Mouse (Mus musculus) liver, embryonic 16.5 days (tissue): ENCODE measurements around the gene Rab23. TPM values are rescaled to one million over a fixed set of nuclear protein-coding genes. Genes with fewer than 3 reads are reported as not detected.

ENCODE experiments used
- ATAC-seq: fragments of 200-750 bp; cut with Nextera tagmentation; 2 replicates; pipeline ENCODE4 v1.8.0; 2017; ENCODE audit warnings: low read depth, mild to moderate bottlenecking, moderate number of reproducible peaks, moderate library complexity
- H3K27ac ChIP-seq: fragments of 300-500 bp; sonication (generic); 2 replicates; pipeline ENCODE4 v1.5.1; 2014; ENCODE audit warnings: mild to moderate bottlenecking, low read length
- H3K27me3 ChIP-seq: fragments of 300-500 bp; sonication (generic); 2 replicates; pipeline ENCODE4 v1.6.1; 2014; ENCODE audit warnings: low read depth, low read length, mixed read lengths; ENCODE audit not compliant: control insufficient read depth, insufficient read depth
- H3K36me3 ChIP-seq: fragments of 300-500 bp; sonication (generic); 2 replicates; pipeline ENCODE4 v1.6.1; 2014; ENCODE audit warnings: mild to moderate bottlenecking; ENCODE audit not compliant: control insufficient read depth, insufficient read depth
- H3K4me1 ChIP-seq: fragments of 300-500 bp; sonication (generic); 2 replicates; pipeline ENCODE4 v1.6.1; 2014; ENCODE audit warnings: low read depth, low read length, mixed read lengths; ENCODE audit not compliant: control insufficient read depth
- H3K4me2 ChIP-seq: fragments of 300-500 bp; sonication (generic); 2 replicates; pipeline ENCODE4 v1.6.1; 2014; ENCODE audit warnings: low read depth, low read length, mixed read lengths
- H3K4me3 ChIP-seq: fragments of 300-500 bp; sonication (generic); 2 replicates; pipeline ENCODE4 v1.5.1; 2014; ENCODE audit warnings: low read depth, mild to moderate bottlenecking, low read length
- H3K9ac ChIP-seq: fragments of 300-500 bp; sonication (generic); 2 replicates; pipeline ENCODE4 v1.6.1; 2014; ENCODE audit warnings: low read depth, low read length
- H3K9me3 ChIP-seq: fragments of 300-500 bp; sonication (generic); replicated peaks from 2 replicates; pipeline ENCODE4 v1.6.1; 2016; ENCODE audit warnings: low read length; ENCODE audit not compliant: control insufficient read depth
- WGBS: fragments of 180-500 bp; shearing (Covaris S2); extraction: QIAGEN DNeasy Blood & Tissue Kit; methylation state at CpG from one replicate; pipeline ENCODE4 v1.1.7; 2014; ENCODE audit not compliant: insufficient replicate concordance; 5-methylcytosine and 5-hydroxymethylcytosine counted together
- polyA plus RNA-seq: library from polyadenylated mRNA; unstranded; fragments of >200 nt; fragmentation: Nextera tagmentation; extraction: Ambion mirVana; gene quantifications from 2 replicates; pipeline ENCODE4 v1.2.1, GENCODE M21; 2015

Gene Rab23
- polyA plus RNA-seq, 1 experiment from 2014 or later: 4.3 TPM

DNA sequence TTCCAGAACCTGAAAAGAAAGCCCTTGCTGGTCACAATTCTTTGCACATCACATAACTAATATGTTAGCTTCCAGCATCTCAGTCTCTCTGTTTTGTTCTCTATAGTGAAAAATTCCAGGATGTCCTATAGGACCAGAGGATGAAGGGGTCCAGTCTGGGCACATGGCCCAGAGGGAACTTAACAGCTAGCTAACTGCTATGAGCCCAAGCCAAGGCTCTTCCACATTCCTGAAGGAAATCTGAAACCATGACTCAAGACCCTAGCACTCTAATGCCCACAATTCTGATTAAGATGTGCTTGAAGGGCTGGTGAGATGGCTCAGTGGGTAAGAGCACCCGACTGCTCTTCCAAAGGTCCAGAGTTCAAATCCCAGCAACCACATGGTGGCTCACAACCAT, 2.1 kb upstream of the Rab23 start:
- no peaks in the 10 kb centered on the region for H3K36me3 ChIP-seq
- peaks cover 6% of the 10 kb centered on the region for H3K4me1 ChIP-seq
- H3K27ac ChIP-seq: no peak overlapping the region
- H3K9ac ChIP-seq: no peak overlapping the region
- no peak for ATAC-seq
- WGBS: 81% methylated on average over 1 of the region's 1 CpGs
- no peaks in the 10 kb centered on the region for H3K9me3 ChIP-seq
- H3K4me3 ChIP-seq: no peak overlapping the region
- H3K4me2 ChIP-seq: no peak overlapping the region
- peaks cover 5% of the 10 kb centered on the region for H3K27me3 ChIP-seq

DNA sequence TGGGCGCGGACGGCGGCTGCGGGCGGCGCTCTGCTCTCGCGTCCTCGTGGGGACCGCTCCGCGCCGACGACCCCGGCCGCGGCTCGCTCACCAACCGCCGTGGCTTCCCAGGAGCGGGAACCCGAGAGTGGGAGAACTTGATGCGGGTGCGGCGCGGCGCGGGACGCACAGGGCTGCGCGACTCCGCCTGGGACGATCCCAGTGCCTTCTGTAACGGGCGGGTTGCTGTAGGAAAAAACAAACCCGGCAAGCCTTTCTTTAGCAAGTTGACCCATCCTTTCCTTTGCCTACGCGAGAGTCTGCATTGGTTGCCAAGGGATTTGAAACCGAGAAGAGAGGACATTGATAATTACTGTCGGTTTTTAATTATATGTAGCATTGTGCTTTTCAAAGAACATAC, 544 bp downstream of the Rab23 start:
- under 1% methylated on average over 41 of the region's 41 CpGs for WGBS
- peak; percentile 49; the same call in 1 of the 2 replicates for ATAC-seq
- peaks cover 6% of the 10 kb centered on the region for H3K4me1 ChIP-seq

GRCm38 (mm10) chr1:33721020-33721419, 1.3 kb downstream of the Rab23 start:
- peaks cover 6% of the 10 kb centered on the region for H3K4me1 ChIP-seq
- ATAC-seq: no peak
- peaks cover 2% of the 10 kb centered on the region for H3K36me3 ChIP-seq
- no peaks in the 10 kb centered on the region for H3K9me3 ChIP-seq
- 0 out of 2 replicates have a peak overlapping the region, but pooled peaks have one; percentile 93 for H3K4me2 ChIP-seq
- no peak overlapping the region for H3K9ac ChIP-seq
- WGBS: 75% methylated on average over 7 of the region's 7 CpGs
- no peak overlapping the region for H3K27ac ChIP-seq
- no peaks in the 10 kb centered on the region for H3K27me3 ChIP-seq
- no peak overlapping the region for H3K4me3 ChIP-seq

More for the DNA sequence above, 544 bp downstream of the Rab23 start:
- peak overlapping the region; percentile 86 for H3K4me3 ChIP-seq
- peak overlapping the region; percentile 84 for H3K9ac ChIP-seq
- peaks cover under 1% of the 10 kb centered on the region; the same call in 1 of the 2 replicates for H3K27me3 ChIP-seq
- peak overlapping the region; percentile 93 for H3K4me2 ChIP-seq
- no peaks in the 10 kb centered on the region for H3K9me3 ChIP-seq
- H3K27ac ChIP-seq: peak overlapping the region; percentile 85
- no peaks in the 10 kb centered on the region for H3K36me3 ChIP-seq

DNA sequence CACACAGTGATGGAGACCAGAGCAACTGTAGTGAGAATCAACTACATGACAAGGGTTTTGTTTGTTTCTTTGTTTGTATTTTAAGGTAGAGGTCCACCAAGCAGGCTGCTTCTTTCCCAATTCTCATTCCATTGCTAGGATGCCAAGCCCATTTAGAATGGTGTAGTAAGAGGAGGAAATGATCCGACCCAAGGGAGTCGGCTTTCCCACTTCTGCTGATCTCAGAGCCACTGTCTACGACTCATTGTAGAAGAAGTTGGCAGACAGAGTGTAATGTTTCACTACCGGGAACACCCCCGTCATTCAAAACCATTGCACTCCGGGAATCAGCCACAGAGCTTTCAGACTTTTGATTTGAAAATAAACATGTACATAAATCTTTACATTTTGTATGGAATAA, 4.8 kb downstream of the Rab23 start:
- Histone ChIP-seq H3K4me1 (peaks cover 4% of the 10 kb centered on the region), H3K9me3 (no peaks in the 10 kb centered on the region), H3K36me3 (peaks cover 3% of the 10 kb centered on the region), H3K27me3 (no peaks in the 10 kb centered on the region), H3K9ac (no peak overlapping the region), H3K4me3 (no peak overlapping the region), H3K4me2 (no peak overlapping the region), H3K27ac (no peak overlapping the region)
- no peak for ATAC-seq
- WGBS: 82% methylated on average over 6 of the region's 6 CpGs

DNA sequence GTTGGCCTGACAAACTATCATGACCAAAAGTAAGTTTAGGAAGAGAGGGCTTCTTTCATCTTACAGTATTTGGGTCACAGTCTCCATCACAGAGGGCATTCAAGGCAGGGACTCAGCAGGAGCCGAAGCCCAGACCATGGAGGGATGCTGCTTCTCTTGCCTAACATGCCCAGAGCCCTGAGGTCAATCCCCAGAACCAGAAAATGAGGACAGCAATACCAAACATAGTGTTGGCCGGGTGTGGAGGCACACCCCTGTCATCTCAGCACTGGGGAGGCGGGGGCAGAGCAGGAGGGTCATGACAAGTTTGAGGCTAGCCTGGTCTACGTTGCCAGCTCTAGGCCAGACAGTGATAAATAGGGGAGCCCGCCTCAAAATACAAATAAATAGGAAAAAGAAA, 5.4 kb downstream of the Rab23 start:
- WGBS: 72% methylated on average over 5 of the region's 5 CpGs
- no peaks in the 10 kb centered on the region for H3K9me3 ChIP-seq
- H3K4me3 ChIP-seq: no peak overlapping the region
- H3K36me3 ChIP-seq: peaks cover 3% of the 10 kb centered on the region
- H3K27me3 ChIP-seq: no peaks in the 10 kb centered on the region
- H3K4me2 ChIP-seq: no peak overlapping the region
- H3K27ac ChIP-seq: no peak overlapping the region
- no peak for ATAC-seq
- H3K9ac ChIP-seq: no peak overlapping the region
- H3K4me1 ChIP-seq: peaks cover 2% of the 10 kb centered on the region

GRCm38 (mm10) chr1:33733044-33733443, 13.4 kb downstream of the Rab23 start:
- ATAC-seq: no peak
- Histone ChIP-seq H3K27me3 (no peaks in the 10 kb centered on the region), H3K4me2 (no peak overlapping the region), H3K36me3 (no peaks in the 10 kb centered on the region; the same call in 1 of the 2 replicates), H3K27ac (no peak overlapping the region), H3K4me3 (no peak overlapping the region), H3K9ac (no peak overlapping the region), H3K9me3 (no peaks in the 10 kb centered on the region), H3K4me1 (no peaks in the 10 kb centered on the region)
- WGBS: 76% methylated on average over 9 of the region's 9 CpGs

DNA sequence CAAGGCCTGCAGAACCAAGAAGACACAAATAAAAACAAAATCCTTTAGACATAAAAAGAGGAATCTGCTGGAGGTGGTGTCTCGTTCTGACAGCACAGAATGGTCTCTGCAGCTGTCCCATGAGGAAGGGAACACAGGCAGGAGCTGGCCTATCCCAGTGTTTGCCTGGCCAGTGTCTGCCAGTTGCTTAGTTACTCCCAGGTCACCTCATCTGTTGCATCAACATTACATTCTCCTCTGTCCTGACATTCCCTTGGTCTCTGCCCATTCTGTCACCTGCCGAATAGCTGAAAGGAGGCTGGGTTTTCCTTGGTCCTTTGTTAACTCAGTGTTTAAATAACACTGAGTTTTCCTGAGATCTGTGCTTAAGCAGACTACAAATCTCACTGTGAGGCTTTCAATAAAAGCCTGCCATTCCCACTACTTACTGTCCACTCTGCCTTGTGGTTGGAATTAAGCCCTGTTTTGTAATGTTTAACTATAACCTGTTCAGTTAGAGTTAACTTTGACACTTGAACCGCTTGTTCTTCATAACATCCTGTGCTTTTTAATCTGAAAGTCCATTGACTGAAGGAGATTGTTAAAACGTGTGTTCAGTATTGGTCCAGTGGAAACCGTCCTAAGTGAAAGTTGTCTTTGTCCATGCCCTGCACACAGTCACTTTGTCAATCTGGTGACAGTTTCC, 14.5 kb downstream of the Rab23 start:
- 64% methylated on average over 5 of the region's 5 CpGs for WGBS
- no peaks in the 10 kb centered on the region for H3K9me3 ChIP-seq
- H3K4me3 ChIP-seq: no peak overlapping the region
- H3K27me3 ChIP-seq: no peaks in the 10 kb centered on the region
- ATAC-seq: peak; percentile 86
- H3K27ac ChIP-seq: peak overlapping the region; percentile 58
- no peak overlapping the region for H3K4me2 ChIP-seq
- no peaks in the 10 kb centered on the region for H3K4me1 ChIP-seq
- H3K9ac ChIP-seq: no peak overlapping the region
- no peaks in the 10 kb centered on the region for H3K36me3 ChIP-seq

DNA sequence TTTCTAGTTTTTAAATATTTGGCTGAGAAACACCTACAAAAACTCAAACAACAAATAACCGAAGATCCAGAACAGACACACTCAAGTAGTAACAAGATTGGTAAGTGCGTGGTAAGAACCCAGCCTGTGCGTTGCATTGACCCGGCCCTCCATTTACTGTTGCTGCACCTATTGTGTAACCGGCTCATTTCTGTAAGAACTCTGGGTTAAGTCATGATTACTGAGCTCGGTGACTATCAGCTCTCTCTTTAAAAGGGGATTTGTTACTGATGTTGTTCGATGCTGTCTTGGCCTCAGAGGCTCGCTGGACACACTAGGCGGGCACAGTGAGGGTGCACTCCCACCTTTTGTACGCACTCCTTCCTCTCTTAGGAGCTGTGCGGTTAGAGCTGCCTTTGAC, 18.6 kb downstream of the Rab23 start:
- Histone ChIP-seq H3K4me1 (no peaks in the 10 kb centered on the region), H3K27ac (no peak overlapping the region), H3K36me3 (no peaks in the 10 kb centered on the region), H3K4me2 (no peak overlapping the region), H3K27me3 (no peaks in the 10 kb centered on the region), H3K9ac (no peak overlapping the region), H3K4me3 (no peak overlapping the region), H3K9me3 (no peaks in the 10 kb centered on the region)
- WGBS: 83% methylated on average over 11 of the region's 11 CpGs
- no peak for ATAC-seq

DNA sequence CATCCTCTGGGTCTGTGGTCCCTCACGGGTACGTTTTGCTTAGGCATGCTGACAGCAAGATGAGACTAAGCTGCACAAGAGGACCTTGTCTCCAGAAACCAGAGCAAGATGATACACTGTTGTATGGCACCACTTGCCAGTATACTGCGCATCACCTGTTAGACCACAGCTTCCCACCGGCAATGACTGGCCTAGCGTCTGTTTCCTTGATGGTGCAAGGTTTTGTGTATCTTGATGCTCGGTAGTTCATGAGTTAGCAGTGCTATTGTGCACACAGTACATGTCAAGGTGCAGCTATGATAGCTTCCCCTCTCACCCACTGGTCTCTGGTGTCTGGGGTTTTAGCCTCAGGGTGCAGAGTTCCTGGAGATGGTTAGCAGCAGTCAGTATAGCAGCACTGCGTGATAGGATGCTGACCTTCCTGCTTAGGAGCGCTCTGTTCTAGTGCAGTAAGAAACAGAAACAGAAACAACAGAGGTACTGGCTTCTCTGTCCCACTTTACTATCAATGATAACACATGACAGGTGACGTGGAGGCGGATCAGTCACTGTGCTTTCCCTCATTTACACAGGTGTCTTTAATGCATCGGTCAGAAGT, 19.1 kb downstream of the Rab23 start:
- H3K27ac ChIP-seq: no peak overlapping the region
- no peaks in the 10 kb centered on the region for H3K4me1 ChIP-seq
- H3K9ac ChIP-seq: no peak overlapping the region
- H3K4me3 ChIP-seq: no peak overlapping the region
- 76% methylated on average over 11 of the region's 11 CpGs for WGBS
- ATAC-seq: no peak
- H3K36me3 ChIP-seq: no peaks in the 10 kb centered on the region
- no peaks in the 10 kb centered on the region for H3K9me3 ChIP-seq
- no peak overlapping the region for H3K4me2 ChIP-seq
- H3K27me3 ChIP-seq: no peaks in the 10 kb centered on the region
